Mouse (Mus musculus): ENCODE measurements around the gene Hist1h3c.

DNA sequence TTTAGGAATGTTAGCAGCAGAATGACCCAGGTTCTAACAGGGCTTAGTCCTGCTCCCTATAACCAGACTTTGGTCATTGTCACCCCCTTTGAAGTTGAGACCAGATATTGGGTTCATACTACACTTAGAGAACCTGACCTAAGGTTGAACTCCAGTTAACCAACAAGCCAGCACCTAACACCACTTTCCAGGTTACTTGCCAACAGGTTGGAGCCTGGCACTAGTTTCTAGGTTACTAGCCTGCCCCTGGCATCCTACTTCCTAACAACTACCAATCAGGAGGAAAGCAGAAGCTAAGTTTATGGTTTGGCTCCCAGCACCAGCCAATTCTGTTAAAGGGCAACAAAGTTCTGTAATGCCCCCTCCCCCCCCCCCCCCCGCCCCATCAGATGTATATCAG lies 20.2 kb downstream of the Hist1h3c start:
- TF ChIP-seq CTCF (IDR thresholded peaks at IDR 0.05; ENCODE audit: control insufficient read depth, insufficient read depth, insufficient read length), result no peak
- no peak for TF ChIP-seq MYOD1 (IDR thresholded peaks at IDR 0.05; ENCODE audit: control insufficient read depth, insufficient read length, low read depth)
- no peak for TF ChIP-seq CEBPB (IDR thresholded peaks at IDR 0.05; ENCODE audit: low read depth)
- no peak for TF ChIP-seq MAX (IDR thresholded peaks at IDR 0.05)
- no peak for TF ChIP-seq USF1 (IDR thresholded peaks at IDR 0.05; ENCODE audit: low read depth)
- no peak for TF ChIP-seq FOSL1 (IDR thresholded peaks at IDR 0.05; ENCODE audit: insufficient read depth, low read length, poor library complexity, severe bottlenecking)
- TF ChIP-seq MYOG (IDR thresholded peaks at IDR 0.05; ENCODE audit: control insufficient read depth, extremely low read depth, insufficient read length), result no peak
